Mouse (Mus musculus) spleen, adult 2 months (tissue): ENCODE results near the gene Zbtb7b.

Experiments used
- CTCF ChIP-seq: fragments of 200-500 bp; IDR thresholded peaks from 2 replicates; pipeline ENCODE4 v1.5.1; 2011; ENCODE audit warnings: mild to moderate bottlenecking, inconsistent platforms; ENCODE audit not compliant: insufficient read depth, insufficient read length, insufficient replicate concordance; ENCODE audit errors: extremely low read depth
- POLR2A ChIP-seq: fragments of 200-500 bp; IDR thresholded peaks from 2 replicates; pipeline ENCODE4 v1.6.1; 2011; ENCODE audit warnings: low read depth, low read length, inconsistent platforms

- TF ChIP-seq POLR2A (no peak), CTCF (no peak)
Measured at GRCm38 (mm10) chr3:89381233-89381632, 13.3 kb downstream of the Zbtb7b start.
